Mouse (Mus musculus) thymus, postnatal 4 days (tissue): ENCODE results near the gene Astn1.
A peak's percentile ranks its signal among the peaks of the same experiment; 100 is the strongest.

Experiments used
- DNase-seq: peaks from one replicate; pipeline ENCODE4 v3.0.0; 2021

Astn1 gene

GRCm38 (mm10) chr1:158546513-158546912 lies 184.4 kb downstream of the Astn1 start:
- DNase-seq, result no peak

GRCm38 (mm10) chr1:158547592-158548211 lies 185.6 kb downstream of the Astn1 start:
- no peak for DNase-seq

GRCm38 (mm10) chr1:158548319-158548718 lies 186.2 kb downstream of the Astn1 start:
- DNase-seq, result no peak

GRCm38 (mm10) chr1:158549616-158550015 lies 187.5 kb downstream of the Astn1 start:
- no peak for DNase-seq

GRCm38 (mm10) chr1:158551951-158552350 lies 189.9 kb downstream of the Astn1 start:
- DNase-seq, result no peak

GRCm38 (mm10) chr1:158553341-158553740 lies 191.3 kb downstream of the Astn1 start:
- DNase-seq, result no peak

- no peak for DNase-seq
Observed at GRCm38 (mm10) chr1:158554020-158554505, 192.0 kb downstream of the Astn1 start.

- no peak for DNase-seq
Observed at GRCm38 (mm10) chr1:158573168-158573567, 211.1 kb downstream of the Astn1 start.

- no peak for DNase-seq
Observed at GRCm38 (mm10) chr1:158573597-158573996, 211.5 kb downstream of the Astn1 start.

GRCm38 (mm10) chr1:158575997-158576396 lies 213.9 kb downstream of the Astn1 start:
- no peak for DNase-seq

- no peak for DNase-seq
Observed at GRCm38 (mm10) chr1:158581806-158582205, 219.7 kb downstream of the Astn1 start.

- DNase-seq, result no peak
Observed at GRCm38 (mm10) chr1:158588903-158589302, 226.8 kb downstream of the Astn1 start.

GRCm38 (mm10) chr1:158596726-158597448 lies 234.8 kb downstream of the Astn1 start:
- DNase-seq, result peak; percentile 42

- DNase-seq, result no peak
Observed at GRCm38 (mm10) chr1:158597996-158598395, 235.9 kb downstream of the Astn1 start.

GRCm38 (mm10) chr1:158599435-158599834 lies 237.4 kb downstream of the Astn1 start:
- no peak for DNase-seq

- DNase-seq, result no peak
Observed at GRCm38 (mm10) chr1:158603056-158603455, 241.0 kb downstream of the Astn1 start.

- no peak for DNase-seq
Observed at GRCm38 (mm10) chr1:158604149-158604548, 242.1 kb downstream of the Astn1 start.

- DNase-seq, result no peak
Observed at GRCm38 (mm10) chr1:158605597-158605996, 243.5 kb downstream of the Astn1 start.

GRCm38 (mm10) chr1:158606324-158606723 lies 244.3 kb downstream of the Astn1 start:
- DNase-seq, result no peak

GRCm38 (mm10) chr1:158607201-158607600 lies 245.1 kb downstream of the Astn1 start:
- DNase-seq, result no peak

GRCm38 (mm10) chr1:158615202-158615601 lies 253.1 kb downstream of the Astn1 start:
- DNase-seq, result no peak

GRCm38 (mm10) chr1:158617943-158618342 lies 255.9 kb downstream of the Astn1 start:
- DNase-seq, result no peak

GRCm38 (mm10) chr1:158632935-158633334 lies 270.9 kb downstream of the Astn1 start:
- DNase-seq, result no peak

- no peak for DNase-seq
Observed at GRCm38 (mm10) chr1:158633441-158633840, 271.4 kb downstream of the Astn1 start.
